Mouse (Mus musculus) frontal cortex, postnatal 14 days (tissue): ENCODE data around the gene Rfx3.

Source experiments
- DNase-seq, 2 experiments: peaks; one replicate each; pipeline ENCODE4 v3.0.0; 2022; ENCODE audit warnings: low spot score in 2 of 2

Gene Rfx3

DNA sequence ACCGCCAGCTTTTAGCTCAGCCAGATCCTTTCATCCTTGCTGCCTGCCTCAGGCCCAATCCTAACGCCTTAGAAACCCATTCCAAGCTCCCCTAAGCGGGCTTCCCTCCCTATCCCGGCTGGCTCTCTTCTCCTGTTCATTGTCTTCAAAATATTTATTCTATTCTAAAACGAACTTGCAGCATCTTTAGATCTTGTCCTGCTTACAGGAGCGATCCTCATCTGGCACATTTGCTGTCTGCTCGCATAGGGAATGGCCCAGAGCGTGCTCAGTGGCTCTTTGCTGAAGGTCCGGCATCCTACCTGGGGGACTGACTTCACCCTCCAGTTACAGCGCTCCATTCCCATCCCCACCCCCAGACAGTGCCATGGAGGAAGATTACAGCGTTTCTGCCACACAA lies 292.0 kb downstream of the Rfx3 start:
- no peak for DNase-seq

DNA sequence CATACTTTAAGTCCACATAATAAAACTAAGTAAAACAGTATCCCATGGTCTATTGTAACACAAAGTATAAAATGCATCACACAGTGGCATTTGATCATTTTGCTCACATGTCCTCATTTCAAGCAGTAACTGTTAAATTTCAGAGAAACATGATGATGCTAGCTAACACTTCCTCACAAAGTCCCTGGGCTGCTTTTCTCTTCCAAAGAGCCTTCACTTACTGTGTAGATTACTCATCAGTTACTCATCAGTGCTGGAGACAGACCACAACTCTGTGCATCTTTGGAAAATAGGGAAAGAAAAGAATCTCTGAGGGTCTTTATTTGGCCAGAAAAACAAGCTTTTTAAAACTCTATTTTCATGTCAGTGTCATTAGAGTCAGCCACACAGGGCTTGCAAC lies 294.7 kb downstream of the Rfx3 start:
- no peak for DNase-seq
